Mouse (Mus musculus) embryonic facial prominence, embryonic 11.5 days (tissue): ENCODE results near the gene Parp3. TPM values are rescaled to one million over a fixed set of nuclear protein-coding genes. Genes with fewer than 3 reads are reported as not detected.

ENCODE experiments used
- ATAC-seq: fragments of 200-750 bp; cut with Nextera tagmentation; replicated peaks from 2 replicates; pipeline ENCODE4 v1.8.0; 2017; ENCODE audit warnings: low read depth; ENCODE audit not compliant: insufficient number of reproducible peaks, low FRiP score, low TSS enrichment
- DNase-seq: peaks from one replicate; pipeline ENCODE4 v3.0.0-alpha.2; 2015; ENCODE audit warnings: low spot score
- H3K27ac ChIP-seq: fragments of 300-500 bp; sonication (generic); replicated peaks from 2 replicates; pipeline ENCODE4 v1.5.1; 2014; ENCODE audit warnings: mild to moderate bottlenecking, low read depth, low read length, control low read depth
- H3K27me3 ChIP-seq: fragments of 300-500 bp; sonication (generic); 2 replicates; pipeline ENCODE4 v1.6.1; 2014; ENCODE audit warnings: mild to moderate bottlenecking, low read length, moderate library complexity, mixed read lengths; ENCODE audit not compliant: control insufficient read depth, insufficient read depth
- H3K36me3 ChIP-seq: fragments of 300-500 bp; sonication (generic); replicated peaks from 2 replicates; pipeline ENCODE4 v1.6.1; 2014; ENCODE audit warnings: low read depth, mild to moderate bottlenecking, low read length, moderate library complexity, mixed read lengths; ENCODE audit not compliant: control insufficient read depth, insufficient read depth
- H3K4me1 ChIP-seq: fragments of 300-500 bp; sonication (generic); 2 replicates; pipeline ENCODE4 v1.6.1; 2014; ENCODE audit warnings: low read length, mixed read lengths; ENCODE audit not compliant: control insufficient read depth, insufficient read depth
- H3K4me2 ChIP-seq: fragments of 300-500 bp; sonication (generic); 2 replicates; pipeline ENCODE4 v1.6.1; 2014; ENCODE audit warnings: low read depth, mild to moderate bottlenecking, control low read depth, low read length, moderate library complexity
- H3K4me3 ChIP-seq: fragments of 300-500 bp; sonication (generic); 2 replicates; pipeline ENCODE4 v1.5.1; 2014; ENCODE audit warnings: low read depth, low read length, control low read depth
- H3K9ac ChIP-seq: fragments of 300-500 bp; sonication (generic); replicated peaks from 2 replicates; pipeline ENCODE4 v1.6.1; 2014; ENCODE audit warnings: mild to moderate bottlenecking, control low read depth, low read length
- H3K9me3 ChIP-seq: fragments of 300-500 bp; sonication (generic); replicated peaks from 2 replicates; pipeline ENCODE4 v1.6.1; 2016; ENCODE audit warnings: mild to moderate bottlenecking, low read length, inconsistent platforms, mixed read lengths; ENCODE audit not compliant: control insufficient read depth
- WGBS: fragments of 180-500 bp; shearing (Covaris S2); extraction: QIAGEN DNeasy Blood & Tissue Kit; methylation state at CpG from one replicate; pipeline ENCODE4 v1.1.7; 2014; 5-methylcytosine and 5-hydroxymethylcytosine counted together
- polyA plus RNA-seq: library from polyadenylated mRNA; unstranded; fragments of >200 nt; fragmentation: Nextera tagmentation; extraction: Ambion mirVana; gene quantifications from 2 replicates; pipeline ENCODE4 v1.2.1, GENCODE M21; 2014

The Parp3 gene
- polyA plus RNA-seq, 1 experiment from 2014 or later = 1.9 TPM

GRCm38 (mm10) chr9:106453271-106454070 is 23.3 kb downstream of the Parp3 start, which contains the start of gene Pcbp4:
TSS of gene Pcbp4 (plus strand) at chr9:106453291.
- H3K9ac ChIP-seq = peak within 1 kb of the TSS; percentile 83
- ATAC-seq (peak; percentile 57), DNase-seq (peak; percentile 83)
- no peaks in the 10 kb centered on the region for H3K27me3 ChIP-seq
- H3K36me3 ChIP-seq = no peaks in the 10 kb centered on the region
- no peaks in the 10 kb centered on the region for H3K9me3 ChIP-seq
- H3K4me1 ChIP-seq = peaks cover 29% of the 10 kb centered on the region
- peak within 1 kb of the TSS; percentile 96 for H3K4me2 ChIP-seq
- WGBS = under 1% methylated on average over 35 of the region's 74 CpGs
- peak within 1 kb of the TSS; percentile 93 for H3K27ac ChIP-seq
- peak within 1 kb of the TSS; percentile 84 for H3K4me3 ChIP-seq

GRCm38 (mm10) chr9:106452821-106453220 is 23.9 kb downstream of the Parp3 start:
- DNase-seq (peak; percentile 68), ATAC-seq (0 out of 2 replicates have a peak, but pooled peaks have one; percentile 1)
- Histone ChIP-seq H3K27ac (peak overlapping the region; percentile 93), H3K4me1 (peaks cover 32% of the 10 kb centered on the region), H3K4me2 (peak overlapping the region; percentile 96), H3K36me3 (no peaks in the 10 kb centered on the region), H3K27me3 (no peaks in the 10 kb centered on the region), H3K9me3 (no peaks in the 10 kb centered on the region), H3K4me3 (peak overlapping the region; percentile 84), H3K9ac (peak overlapping the region; percentile 83)
- WGBS = 0% methylated on average over 7 of the region's 7 CpGs

DNA sequence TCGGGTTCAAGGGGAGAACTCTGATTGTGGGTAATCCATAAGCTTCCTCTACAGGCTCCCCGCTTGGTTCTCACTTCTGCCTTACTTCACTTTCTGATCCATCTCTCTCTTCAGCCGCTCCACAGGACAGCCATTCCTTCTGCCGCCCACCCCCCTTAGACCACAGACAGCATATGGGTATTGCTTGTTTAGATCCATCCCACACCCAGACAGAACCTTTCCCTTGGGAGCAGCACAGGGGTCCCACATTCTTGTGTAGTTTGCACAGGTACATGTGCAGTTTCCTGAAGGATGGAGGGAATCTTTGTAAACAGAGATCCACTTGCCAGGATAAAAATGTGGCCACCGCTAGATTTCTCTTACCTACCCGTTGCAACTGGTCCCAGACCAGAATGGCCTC is 24.4 kb downstream of the Parp3 start:
- WGBS = 34% methylated on average over 6 of the region's 6 CpGs
- ATAC-seq = no peak

GRCm38 (mm10) chr9:106451899-106452298 is 24.9 kb downstream of the Parp3 start:
- H3K27ac ChIP-seq = no peak overlapping the region
- DNase-seq = no peak
- H3K4me3 ChIP-seq = no peak overlapping the region

More for the DNA sequence above, 24.4 kb downstream of the Parp3 start:
- H3K4me3 ChIP-seq = peak overlapping the region; percentile 84
- no peaks in the 10 kb centered on the region for H3K36me3 ChIP-seq
- H3K27ac ChIP-seq = peak overlapping the region; percentile 93; the same call in 1 of the 2 replicates
- no peaks in the 10 kb centered on the region for H3K9me3 ChIP-seq
- H3K27me3 ChIP-seq = no peaks in the 10 kb centered on the region
- H3K9ac ChIP-seq = peak overlapping the region; percentile 83
- H3K4me2 ChIP-seq = peak overlapping the region; percentile 96
- no peak for DNase-seq
- peaks cover 29% of the 10 kb centered on the region for H3K4me1 ChIP-seq

GRCm38 (mm10) chr9:106451298-106451697 is 25.5 kb downstream of the Parp3 start:
- Histone ChIP-seq H3K36me3 (no peaks in the 10 kb centered on the region), H3K4me1 (peaks cover 18% of the 10 kb centered on the region), H3K4me2 (no peak overlapping the region), H3K9ac (no peak overlapping the region), H3K4me3 (no peak overlapping the region), H3K27me3 (no peaks in the 10 kb centered on the region), H3K9me3 (no peaks in the 10 kb centered on the region), H3K27ac (no peak overlapping the region; the same call in 1 of the 2 replicates)
- DNase-seq (no peak), ATAC-seq (no peak)
- 78% methylated on average over 11 of the region's 11 CpGs for WGBS

More at GRCm38 (mm10) chr9:106451899-106452298, 24.9 kb downstream of the Parp3 start:
- ATAC-seq = no peak
- no peak overlapping the region for H3K9ac ChIP-seq
- no peaks in the 10 kb centered on the region for H3K9me3 ChIP-seq
- 75% methylated on average over 2 of the region's 2 CpGs for WGBS
- no peaks in the 10 kb centered on the region for H3K27me3 ChIP-seq
- H3K4me2 ChIP-seq = no peak overlapping the region
- no peaks in the 10 kb centered on the region for H3K36me3 ChIP-seq
- peaks cover 24% of the 10 kb centered on the region for H3K4me1 ChIP-seq

DNA sequence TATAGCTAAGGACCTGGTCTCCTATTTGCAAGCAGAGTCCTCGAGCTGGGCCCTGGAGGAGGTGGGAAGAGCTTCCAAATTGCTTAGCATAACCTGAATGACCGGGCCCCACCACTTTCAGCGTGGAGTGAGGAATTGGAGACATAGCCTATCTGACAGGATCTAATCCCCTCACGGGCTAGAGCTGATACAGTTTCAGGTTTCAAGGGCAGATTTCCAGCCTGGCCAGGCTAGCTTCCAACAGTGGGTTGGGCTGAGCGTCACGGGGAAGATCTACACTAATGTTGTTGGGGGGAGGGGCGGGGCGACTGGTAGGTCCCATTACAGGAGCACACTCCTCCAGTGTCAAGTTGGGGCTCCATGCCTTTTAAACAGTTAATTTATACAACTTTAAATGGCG is 26.1 kb downstream of the Parp3 start:
- WGBS = 12% methylated on average over 9 of the region's 9 CpGs
- no peak overlapping the region for H3K9ac ChIP-seq
- H3K36me3 ChIP-seq = no peaks in the 10 kb centered on the region
- no peaks in the 10 kb centered on the region for H3K27me3 ChIP-seq
- peaks cover 16% of the 10 kb centered on the region for H3K4me1 ChIP-seq
- H3K9me3 ChIP-seq = no peaks in the 10 kb centered on the region
- no peak overlapping the region for H3K4me3 ChIP-seq
- peak overlapping the region; percentile 11 for H3K4me2 ChIP-seq
- ATAC-seq = no peak
- H3K27ac ChIP-seq = peak overlapping the region; percentile 38
- peak; percentile 76 for DNase-seq

DNA sequence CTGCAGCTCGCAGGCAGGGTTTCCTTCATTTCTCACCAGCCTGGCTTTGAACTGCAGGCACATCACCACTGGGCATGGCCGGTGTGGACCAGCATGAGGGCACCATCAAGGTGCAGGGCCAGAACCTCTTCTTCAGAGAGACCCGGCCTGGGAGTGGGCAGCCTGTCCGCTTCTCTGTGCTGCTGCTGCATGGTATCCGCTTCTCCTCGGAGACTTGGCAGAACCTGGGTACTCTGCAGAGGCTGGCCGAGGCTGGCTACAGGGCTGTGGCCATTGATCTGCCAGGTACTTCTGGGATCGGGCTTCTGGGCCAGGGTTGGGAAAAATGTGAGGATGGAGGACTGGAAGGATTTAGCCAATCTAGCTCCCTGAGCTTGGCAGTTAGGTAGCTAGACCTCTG is 26.8 kb downstream of the Parp3 start:
- no peak overlapping the region for H3K4me3 ChIP-seq
- H3K4me1 ChIP-seq = peaks cover 12% of the 10 kb centered on the region
- 91% methylated on average over 8 of the region's 8 CpGs for WGBS

DNA sequence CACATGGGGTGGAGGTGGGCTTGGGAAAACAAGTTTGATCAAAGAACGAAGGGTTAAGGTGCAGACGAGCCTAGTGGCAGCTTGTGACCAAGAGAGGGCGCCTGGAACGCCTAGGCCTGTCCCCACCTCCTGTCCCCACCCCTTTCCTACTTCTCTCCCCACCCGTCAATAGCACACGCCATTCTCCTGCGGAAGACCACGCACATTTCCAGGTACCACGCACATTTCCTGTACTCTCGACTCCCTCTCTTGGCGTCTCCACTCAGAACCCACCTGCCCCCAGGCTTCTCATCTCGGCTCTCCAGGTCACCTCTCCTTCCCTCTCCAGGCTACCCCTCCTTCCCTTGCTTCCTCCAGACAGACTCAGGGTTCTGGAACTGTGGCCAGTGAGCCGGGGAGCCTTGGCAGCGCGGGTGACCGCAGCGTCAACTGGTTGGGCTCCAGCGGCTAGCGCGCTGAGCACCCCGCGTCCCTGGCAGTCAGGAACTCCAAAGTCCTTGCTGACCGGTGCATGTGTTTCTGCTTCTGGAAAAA is 28.2 kb downstream of the Parp3 start:
- H3K9me3 ChIP-seq = no peaks in the 10 kb centered on the region
- ATAC-seq (peak; percentile 44), DNase-seq (peak; percentile 82)
- peak overlapping the region; percentile 44 for H3K4me3 ChIP-seq
- H3K27me3 ChIP-seq = no peaks in the 10 kb centered on the region
- WGBS = 2% methylated on average over 23 of the region's 23 CpGs
- H3K4me2 ChIP-seq = peak overlapping the region; percentile 83
- H3K27ac ChIP-seq = no peak overlapping the region
- peak overlapping the region; percentile 47 for H3K9ac ChIP-seq
- H3K4me1 ChIP-seq = peaks cover 12% of the 10 kb centered on the region
- no peaks in the 10 kb centered on the region for H3K36me3 ChIP-seq

More for the DNA sequence above, 26.8 kb downstream of the Parp3 start:
- ATAC-seq = no peak
- H3K4me2 ChIP-seq = no peak overlapping the region; the same call in 1 of the 2 replicates
- H3K9me3 ChIP-seq = no peaks in the 10 kb centered on the region
- no peaks in the 10 kb centered on the region for H3K36me3 ChIP-seq
- H3K27me3 ChIP-seq = no peaks in the 10 kb centered on the region
- DNase-seq = no peak
- H3K27ac ChIP-seq = no peak overlapping the region
- H3K9ac ChIP-seq = no peak overlapping the region
